Mouse (Mus musculus): Measurements from ENCODE around the gene Slc2a12. TPM values are rescaled to one million over a fixed set of nuclear protein-coding genes. Genes with fewer than 3 reads are reported as not detected.

The Slc2a12 gene
- total RNA-seq, 2 experiments from 2014 or later: 15.0 to 22.8 TPM

- no peak for DNase-seq
These were observed 83.4 kb downstream of the Slc2a12 start for GRCm38 (mm10) chr10:22728257-22728656.

GRCm38 (mm10) chr10:22730266-22730991 lies 85.6 kb downstream of the Slc2a12 start:
- DNase-seq: peak in 1 of 2 experiments; percentile 25

GRCm38 (mm10) chr10:22730992-22731271 lies 86.1 kb downstream of the Slc2a12 start:
- DNase-seq: no peak

GRCm38 (mm10) chr10:22731272-22732093 lies 86.7 kb downstream of the Slc2a12 start, which contains the start of gene Tbpl1:
Gene Tbpl1, minus strand, starts transcription at chr10:22731938.
- peak; percentile 95 to 98 for DNase-seq

- no peak for DNase-seq
These were observed 87.4 kb downstream of the Slc2a12 start for GRCm38 (mm10) chr10:22732181-22732580.

GRCm38 (mm10) chr10:22745922-22746321 lies 101.1 kb downstream of the Slc2a12 start:
- peak in 1 of 2 experiments; percentile 1 for DNase-seq

- peak; percentile 22 to 34 for DNase-seq
These were observed 101.8 kb downstream of the Slc2a12 start for GRCm38 (mm10) chr10:22746334-22747322.

- no peak for DNase-seq
These were observed 106.4 kb downstream of the Slc2a12 start for GRCm38 (mm10) chr10:22751175-22751682.

Small RNAs within 50 kb of the gene (microRNA-seq; reads per million reads assigned to microRNA genes)
- gene Mir7663: 0 reads per million in 2 experiments

Other genes starting within 250 kb of the Slc2a12 start
- 10 to 100 TPM; 20.1 to 20.4 TPM for gene Tbpl1, start 86.9 kb downstream of the Slc2a12 start, total RNA-seq (2021)
- 1 to 10 TPM; 7.0 to 7.7 TPM for gene Tcf21, start 175.2 kb downstream of the Slc2a12 start, total RNA-seq (2021)